Mouse (Mus musculus) myocyte (in vitro differentiated cells): ENCODE results near the gene Iqcf3.

Source experiments
- CEBPB ChIP-seq: IDR thresholded peaks from 2 replicates; pipeline ENCODE4 v1.6.1; 2011; ENCODE audit warnings: mild to moderate bottlenecking, moderate library complexity; ENCODE audit not compliant: poor library complexity, insufficient read depth, severe bottlenecking
- MAX ChIP-seq: IDR thresholded peaks from one replicate; pipeline ENCODE4 v1.6.1; 2011; ENCODE audit warnings: low read depth, mild to moderate bottlenecking, control low read depth
- MYOG ChIP-seq, 3 experiments: IDR thresholded peaks; one replicate each; pipeline ENCODE4 v1.6.1; 2011; ENCODE audit warnings: control low read depth in 2 of 3, low read depth in 2 of 3, mild to moderate bottlenecking in 2 of 3; ENCODE audit not compliant: insufficient read length in 2 of 3, control insufficient read depth in 1 of 3, insufficient read depth in 1 of 3
- POLR2A ChIP-seq: IDR thresholded peaks from one replicate; pipeline ENCODE4 v1.6.1; 2011; ENCODE audit warnings: low read depth, mild to moderate bottlenecking, control low read depth, moderate library complexity; ENCODE audit not compliant: insufficient read length
- POLR2AphosphoS2 ChIP-seq: IDR thresholded peaks from one replicate; pipeline ENCODE4 v1.6.1; 2011; ENCODE audit warnings: low read depth, control low read depth; ENCODE audit not compliant: insufficient read length

DNA sequence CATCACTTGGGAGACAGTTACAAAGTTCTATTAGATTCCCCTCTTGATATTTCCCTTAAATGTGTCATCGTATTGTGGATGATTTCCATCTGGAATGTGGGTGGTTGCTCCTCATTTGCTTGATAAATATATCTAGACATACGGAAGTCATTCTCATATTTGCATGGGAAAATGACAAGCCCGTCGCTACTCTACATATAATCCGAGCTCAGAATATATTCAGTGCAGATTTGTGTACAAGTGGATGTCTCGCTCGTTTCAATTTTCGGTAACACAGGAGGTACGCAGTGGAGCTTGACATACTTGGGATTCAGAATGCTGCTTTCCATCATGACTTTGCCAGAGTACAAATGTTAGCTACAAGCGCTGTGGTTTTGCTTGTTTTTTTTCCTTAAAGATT, 52.1 kb downstream of the Iqcf3 start:
- no peak for TF ChIP-seq POLR2A
- TF ChIP-seq MYOG (IDR thresholded peaks at IDR 0.05; ENCODE audit: control insufficient read depth in 1 of 3, insufficient read depth in 1 of 3, insufficient read length in 2 of 3, low read depth in 2 of 3) = no peak
- no peak for TF ChIP-seq MAX
- TF ChIP-seq CEBPB = no peak
- no peak for TF ChIP-seq POLR2AphosphoS2
